Mouse (Mus musculus): ENCODE measurements around the gene Ctdsp1.
"Not testable (repeated sequence)": the region's sequence is repeated elsewhere in the genome, so short reads cannot be mapped to it uniquely, and the experiment has no call there.

The Ctdsp1 gene

GRCm38 (mm10) chr1:74395290-74395689 lies 4.0 kb downstream of the Ctdsp1 start:
- ATAC-seq (ENCODE audit: insufficient number of reproducible peaks, low FRiP score, low TSS enrichment): no peak

GRCm38 (mm10) chr1:74396456-74397222 lies 5.3 kb downstream of the Ctdsp1 start:
- ATAC-seq (ENCODE audit: insufficient number of reproducible peaks, low FRiP score, low TSS enrichment): not testable (repeated sequence)

- peak; percentile 82 for ATAC-seq (ENCODE audit: insufficient number of reproducible peaks, low FRiP score, low TSS enrichment)
These were observed 6.1 kb downstream of the Ctdsp1 start for GRCm38 (mm10) chr1:74397268-74397918.

- peak; percentile 24 for ATAC-seq (ENCODE audit: insufficient number of reproducible peaks, low FRiP score, low TSS enrichment)
These were observed 6.7 kb downstream of the Ctdsp1 start for GRCm38 (mm10) chr1:74397919-74398451.

GRCm38 (mm10) chr1:74400531-74400930 lies 9.2 kb downstream of the Ctdsp1 start:
- no peak for ATAC-seq (ENCODE audit: insufficient number of reproducible peaks, low FRiP score, low TSS enrichment)

- no peak for ATAC-seq (ENCODE audit: insufficient number of reproducible peaks, low FRiP score, low TSS enrichment)
These were observed 9.8 kb downstream of the Ctdsp1 start for GRCm38 (mm10) chr1:74401015-74401702.

- no peak for ATAC-seq (ENCODE audit: insufficient number of reproducible peaks, low FRiP score, low TSS enrichment)
These were observed 12.9 kb downstream of the Ctdsp1 start for GRCm38 (mm10) chr1:74404206-74404605.

- ATAC-seq (ENCODE audit: insufficient number of reproducible peaks, low FRiP score, low TSS enrichment): no peak
These were observed 17.5 kb downstream of the Ctdsp1 start, which contains the start of gene Vil1 for GRCm38 (mm10) chr1:74408589-74409504. TSS of gene Vil1 (plus strand) at chr1:74409376.

- ATAC-seq (ENCODE audit: insufficient number of reproducible peaks, low FRiP score, low TSS enrichment): no peak
These were observed 20.5 kb downstream of the Ctdsp1 start for GRCm38 (mm10) chr1:74411753-74412325.

GRCm38 (mm10) chr1:74412711-74413110 lies 21.4 kb downstream of the Ctdsp1 start:
- no peak for ATAC-seq (ENCODE audit: insufficient number of reproducible peaks, low FRiP score, low TSS enrichment)

GRCm38 (mm10) chr1:74415143-74415542 lies 23.8 kb downstream of the Ctdsp1 start:
- ATAC-seq (ENCODE audit: insufficient number of reproducible peaks, low FRiP score, low TSS enrichment): peak; percentile 53; the same call in 1 of the 2 replicates

- no peak for ATAC-seq (ENCODE audit: insufficient number of reproducible peaks, low FRiP score, low TSS enrichment)
These were observed 27.6 kb downstream of the Ctdsp1 start for GRCm38 (mm10) chr1:74418747-74419439.

- no peak for ATAC-seq (ENCODE audit: insufficient number of reproducible peaks, low FRiP score, low TSS enrichment)
These were observed 28.1 kb downstream of the Ctdsp1 start for GRCm38 (mm10) chr1:74419440-74419794.

- ATAC-seq (ENCODE audit: insufficient number of reproducible peaks, low FRiP score, low TSS enrichment): no peak
These were observed 31.8 kb downstream of the Ctdsp1 start for GRCm38 (mm10) chr1:74423147-74423546.

- no peak for ATAC-seq (ENCODE audit: insufficient number of reproducible peaks, low FRiP score, low TSS enrichment)
These were observed 34.5 kb downstream of the Ctdsp1 start for GRCm38 (mm10) chr1:74425845-74426244.

GRCm38 (mm10) chr1:74433220-74433619 lies 41.9 kb downstream of the Ctdsp1 start:
- ATAC-seq (ENCODE audit: insufficient number of reproducible peaks, low FRiP score, low TSS enrichment): no peak

GRCm38 (mm10) chr1:74434596-74434995 lies 43.3 kb downstream of the Ctdsp1 start:
- ATAC-seq (ENCODE audit: insufficient number of reproducible peaks, low FRiP score, low TSS enrichment): no peak

- no peak for ATAC-seq (ENCODE audit: insufficient number of reproducible peaks, low FRiP score, low TSS enrichment)
These were observed 44.3 kb downstream of the Ctdsp1 start for GRCm38 (mm10) chr1:74435563-74435962.
